Mouse (Mus musculus) embryonic facial prominence, embryonic 13.5 days (tissue): ENCODE results near the gene Pitx1. TPM values are rescaled to one million over a fixed set of nuclear protein-coding genes. Genes with fewer than 3 reads are reported as not detected.

Source experiments
- ATAC-seq: fragments of 200-750 bp; cut with Nextera tagmentation; 2 replicates; pipeline ENCODE4 v1.8.0; 2017; ENCODE audit warnings: low read depth; ENCODE audit not compliant: insufficient number of reproducible peaks, insufficient read depth, low FRiP score, low TSS enrichment
- H3K27ac ChIP-seq: fragments of 300-500 bp; sonication (generic); 2 replicates; pipeline ENCODE4 v1.5.1; 2015; ENCODE audit warnings: moderate library complexity, mild to moderate bottlenecking, inconsistent platforms
- H3K27me3 ChIP-seq: fragments of 300-500 bp; sonication (generic); 2 replicates; pipeline ENCODE4 v1.6.1; 2015; ENCODE audit warnings: mild to moderate bottlenecking, inconsistent platforms
- H3K36me3 ChIP-seq: fragments of 300-500 bp; sonication (generic); 2 replicates; pipeline ENCODE4 v1.6.1; 2015; ENCODE audit warnings: mild to moderate bottlenecking, inconsistent platforms
- H3K4me1 ChIP-seq: fragments of 300-500 bp; sonication (generic); 2 replicates; pipeline ENCODE4 v1.6.1; 2015; ENCODE audit warnings: inconsistent platforms
- H3K4me2 ChIP-seq: fragments of 300-500 bp; sonication (generic); 2 replicates; pipeline ENCODE4 v1.6.1; 2015; ENCODE audit warnings: moderate library complexity, mild to moderate bottlenecking, inconsistent platforms
- H3K4me3 ChIP-seq: fragments of 300-500 bp; sonication (generic); 2 replicates; pipeline ENCODE4 v1.5.1; 2015; ENCODE audit warnings: mild to moderate bottlenecking, inconsistent platforms
- H3K9ac ChIP-seq: fragments of 300-500 bp; sonication (generic); 2 replicates; pipeline ENCODE4 v1.6.1; 2015; ENCODE audit warnings: mild to moderate bottlenecking, inconsistent platforms
- H3K9me3 ChIP-seq: fragments of 300-500 bp; sonication (generic); 2 replicates; pipeline ENCODE4 v1.6.1; 2016; ENCODE audit warnings: inconsistent platforms
- WGBS: fragments of 180-500 bp; shearing (Covaris S2); methylation state at CpG from one replicate; pipeline ENCODE4 v1.1.7; 2015; ENCODE audit warnings: mixed read lengths; 5-methylcytosine and 5-hydroxymethylcytosine counted together
- polyA plus RNA-seq: library from polyadenylated mRNA; unstranded; fragments of >200 nt; fragmentation: Nextera tagmentation; extraction: Ambion mirVana; gene quantifications from 2 replicates; pipeline ENCODE4 v1.2.1, GENCODE M21; 2015

Pitx1 gene
- polyA plus RNA-seq, 1 experiment from 2014 or later: 62.7 TPM

DNA sequence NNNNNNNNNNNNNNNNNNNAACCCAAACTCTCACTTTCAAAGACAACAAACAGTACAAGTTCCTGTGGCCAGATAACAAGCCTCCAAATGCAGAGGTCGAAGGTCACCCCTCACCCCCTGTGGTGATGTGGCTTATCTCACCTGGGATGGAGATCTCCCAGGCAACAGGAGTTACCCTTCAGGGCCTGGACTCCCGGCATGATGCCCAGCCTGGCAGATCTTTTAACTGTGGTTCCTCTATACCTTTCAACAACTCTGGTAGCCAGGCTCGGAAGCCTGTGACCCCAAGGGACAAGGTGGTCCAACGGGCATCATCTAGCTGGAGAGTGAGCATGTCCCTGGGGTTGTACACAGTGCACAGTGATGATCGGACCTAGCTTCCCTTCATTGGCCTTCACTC, 13.5 kb downstream of the Pitx1 start:
- no peak overlapping the region for H3K4me3 ChIP-seq
- no peak overlapping the region for H3K9ac ChIP-seq
- 50% methylated on average over 5 of the region's 5 CpGs for WGBS
- H3K4me2 ChIP-seq: no peak overlapping the region
- peaks cover 21% of the 10 kb centered on the region for H3K4me1 ChIP-seq
- no peak for ATAC-seq
- H3K27me3 ChIP-seq: peaks cover 73% of the 10 kb centered on the region
- H3K9me3 ChIP-seq: no peaks in the 10 kb centered on the region
- no peaks in the 10 kb centered on the region for H3K36me3 ChIP-seq
- H3K27ac ChIP-seq: no peak overlapping the region

DNA sequence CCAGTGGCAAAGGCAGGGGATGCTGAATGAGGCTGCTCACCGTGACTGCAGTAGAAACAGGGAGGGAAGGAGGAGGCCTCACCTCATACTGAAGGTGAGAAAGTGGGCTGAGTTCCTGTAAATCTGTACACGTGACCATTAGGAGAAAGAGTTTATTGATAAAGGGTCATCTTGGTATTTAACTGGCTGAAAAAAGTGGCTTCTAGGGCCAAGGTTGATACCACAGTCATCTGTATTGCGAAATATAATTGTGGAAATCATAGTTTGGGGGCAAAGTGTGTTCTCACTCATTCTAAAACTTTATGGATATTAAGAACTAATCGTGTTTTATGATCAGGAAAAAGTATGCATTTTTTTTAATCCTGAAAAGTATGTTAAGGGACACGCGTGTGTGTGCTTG, 21.2 kb downstream of the Pitx1 start:
- Histone ChIP-seq H3K36me3 (no peaks in the 10 kb centered on the region), H3K4me1 (peaks cover 9% of the 10 kb centered on the region), H3K4me2 (no peak overlapping the region), H3K4me3 (no peak overlapping the region), H3K9ac (no peak overlapping the region), H3K27me3 (peaks cover 14% of the 10 kb centered on the region), H3K27ac (no peak overlapping the region), H3K9me3 (no peaks in the 10 kb centered on the region)
- no peak for ATAC-seq
- WGBS: 82% methylated on average over 6 of the region's 6 CpGs

DNA sequence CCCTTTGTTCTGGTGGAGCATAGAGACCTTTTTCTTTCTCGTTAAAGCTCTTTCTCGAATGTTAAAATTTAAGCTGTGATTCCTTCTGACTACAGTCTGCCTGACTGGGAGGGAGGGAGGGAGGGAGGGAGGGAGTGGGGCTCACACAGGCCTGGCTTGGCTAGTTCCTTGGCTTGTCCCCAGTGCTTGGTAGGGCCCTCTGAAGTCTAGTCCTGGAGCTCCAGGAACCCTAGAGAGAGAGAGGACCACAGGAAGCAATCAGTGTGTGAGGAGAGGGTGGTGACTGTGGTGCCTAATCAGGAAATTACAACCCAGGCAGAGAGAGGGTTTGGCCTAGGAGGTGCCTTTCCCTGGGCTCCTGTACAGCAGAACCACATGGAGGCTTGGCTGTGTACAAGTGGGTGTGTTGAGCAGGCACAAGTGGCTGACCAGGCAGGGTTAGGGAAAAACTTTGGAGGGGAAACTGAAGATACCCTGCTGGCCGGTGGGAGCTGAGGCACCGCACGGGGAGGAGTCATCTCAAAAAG, 22.4 kb downstream of the Pitx1 start:
- Histone ChIP-seq H3K27ac (peak overlapping the region; percentile 7; the same call in 1 of the 2 replicates), H3K4me2 (no peak overlapping the region), H3K9me3 (no peaks in the 10 kb centered on the region), H3K36me3 (no peaks in the 10 kb centered on the region), H3K4me1 (peaks cover 9% of the 10 kb centered on the region), H3K4me3 (no peak overlapping the region), H3K27me3 (peaks cover 13% of the 10 kb centered on the region), H3K9ac (no peak overlapping the region)
- ATAC-seq: no peak
- WGBS: 56% methylated on average over 5 of the region's 5 CpGs

DNA sequence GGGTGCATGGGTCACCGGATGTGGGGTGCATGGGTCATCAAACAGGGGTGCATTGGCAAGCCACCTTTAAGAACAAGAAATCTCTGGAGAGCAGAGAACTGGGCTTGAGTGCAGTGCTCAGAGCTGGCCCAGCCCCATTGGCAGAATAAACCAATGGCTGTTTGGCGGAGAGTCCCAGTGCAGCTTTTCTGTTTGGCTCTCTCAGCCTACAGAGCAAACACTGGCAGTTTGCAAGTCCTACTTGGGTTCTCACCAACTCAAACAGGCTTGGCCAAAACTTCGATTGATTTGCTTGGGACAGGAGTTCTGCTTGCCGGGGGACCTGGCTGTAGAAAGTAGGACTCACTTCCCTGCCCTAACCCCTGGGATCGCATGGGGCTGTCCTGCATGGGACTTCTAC, 25.0 kb downstream of the Pitx1 start:
- WGBS: 73% methylated on average over 5 of the region's 5 CpGs
- H3K4me3 ChIP-seq: no peak overlapping the region
- no peaks in the 10 kb centered on the region; the same call in 1 of the 2 replicates for H3K27me3 ChIP-seq
- H3K36me3 ChIP-seq: no peaks in the 10 kb centered on the region
- H3K9ac ChIP-seq: no peak overlapping the region
- no peaks in the 10 kb centered on the region for H3K9me3 ChIP-seq
- H3K4me1 ChIP-seq: peaks cover 9% of the 10 kb centered on the region
- no peak overlapping the region for H3K27ac ChIP-seq
- no peak for ATAC-seq
- H3K4me2 ChIP-seq: no peak overlapping the region

DNA sequence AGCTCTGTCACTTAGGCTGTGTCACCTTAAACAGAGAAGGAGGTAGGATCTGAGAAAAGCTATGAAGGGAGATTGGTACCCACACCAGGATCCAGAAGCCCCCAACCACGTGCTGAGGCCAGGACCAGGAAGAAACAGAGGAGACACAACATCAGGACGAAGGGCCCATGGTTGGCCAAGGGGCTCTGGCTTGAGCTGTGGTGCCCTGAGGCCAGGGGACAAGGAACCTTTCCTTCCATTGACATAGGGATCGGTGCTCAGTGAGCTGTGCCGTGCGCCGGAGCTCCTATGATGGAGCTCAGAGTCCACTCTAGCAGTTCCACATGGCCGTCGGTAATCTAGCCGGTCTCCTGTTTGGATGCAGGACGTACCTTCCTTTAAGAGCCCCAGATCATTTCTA, 26.3 kb downstream of the Pitx1 start:
- Histone ChIP-seq H3K4me3 (no peak overlapping the region), H3K9me3 (no peaks in the 10 kb centered on the region), H3K36me3 (no peaks in the 10 kb centered on the region), H3K4me1 (peaks cover 9% of the 10 kb centered on the region), H3K27ac (no peak overlapping the region), H3K4me2 (no peak overlapping the region), H3K27me3 (no peaks in the 10 kb centered on the region; the same call in 1 of the 2 replicates), H3K9ac (no peak overlapping the region)
- 90% methylated on average over 10 of the region's 10 CpGs for WGBS
- no peak for ATAC-seq

DNA sequence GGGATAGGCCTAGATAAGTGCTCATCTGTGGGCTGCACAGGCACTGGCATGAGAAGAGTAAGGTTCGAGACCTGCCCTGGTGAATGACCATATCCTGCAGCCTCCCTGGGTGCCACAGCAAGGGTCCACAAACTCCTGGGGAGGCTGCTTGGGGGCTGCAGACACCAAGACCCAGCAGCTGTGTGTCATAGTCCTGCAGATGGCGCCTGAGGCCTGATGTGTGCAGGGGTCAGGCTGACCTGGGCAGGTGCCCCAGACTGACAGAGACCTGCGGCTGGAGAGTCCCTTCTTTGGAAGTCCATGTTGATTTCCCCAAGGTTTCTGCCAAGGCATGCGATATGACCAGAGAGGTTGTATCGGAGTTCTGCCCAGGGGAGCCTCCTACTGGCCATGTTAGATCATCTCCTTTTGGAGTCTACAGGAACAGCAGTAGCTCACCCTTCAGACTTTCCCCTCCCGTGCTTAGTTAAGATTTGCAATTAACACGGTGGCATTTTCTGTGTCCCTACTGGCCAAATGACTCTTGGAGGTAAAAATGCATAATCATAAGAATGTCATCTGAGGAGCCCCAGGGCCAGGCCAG, 26.9 kb downstream of the Pitx1 start:
- ATAC-seq: no peak
- H3K4me2 ChIP-seq: no peak overlapping the region
- no peaks in the 10 kb centered on the region; the same call in 1 of the 2 replicates for H3K27me3 ChIP-seq
- H3K36me3 ChIP-seq: no peaks in the 10 kb centered on the region
- no peak overlapping the region for H3K4me3 ChIP-seq
- 69% methylated on average over 7 of the region's 7 CpGs for WGBS
- H3K9me3 ChIP-seq: no peaks in the 10 kb centered on the region
- H3K27ac ChIP-seq: no peak overlapping the region
- no peak overlapping the region for H3K9ac ChIP-seq
- H3K4me1 ChIP-seq: peaks cover 9% of the 10 kb centered on the region

DNA sequence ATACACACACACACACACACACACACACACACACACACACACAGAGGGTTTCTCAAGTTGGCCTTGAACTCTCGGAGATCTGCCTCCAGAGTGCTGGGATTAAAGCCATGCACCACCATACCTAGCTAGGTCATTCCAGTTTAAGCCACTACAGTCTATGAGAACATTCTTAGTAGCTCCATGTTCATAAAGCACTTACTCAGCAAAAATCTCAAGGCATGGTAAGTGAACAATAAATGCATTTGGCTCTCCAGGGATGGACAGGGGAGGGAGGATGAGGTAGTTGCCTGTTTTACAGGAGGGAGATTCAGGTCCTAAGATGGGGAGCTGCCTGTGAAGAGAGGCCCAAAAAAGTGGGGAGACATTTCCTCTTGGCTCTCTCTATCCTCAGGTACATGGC, 32.0 kb downstream of the Pitx1 start:
- ATAC-seq: no peak
- no peaks in the 10 kb centered on the region; the same call in 1 of the 2 replicates for H3K27me3 ChIP-seq
- H3K4me1 ChIP-seq: no peaks in the 10 kb centered on the region
- no peaks in the 10 kb centered on the region for H3K9me3 ChIP-seq
- WGBS: 80% methylated on average over 1 of the region's 1 CpGs
- no peak overlapping the region for H3K4me2 ChIP-seq
- H3K36me3 ChIP-seq: no peaks in the 10 kb centered on the region
- H3K9ac ChIP-seq: no peak overlapping the region
- no peak overlapping the region for H3K27ac ChIP-seq
- H3K4me3 ChIP-seq: no peak overlapping the region

DNA sequence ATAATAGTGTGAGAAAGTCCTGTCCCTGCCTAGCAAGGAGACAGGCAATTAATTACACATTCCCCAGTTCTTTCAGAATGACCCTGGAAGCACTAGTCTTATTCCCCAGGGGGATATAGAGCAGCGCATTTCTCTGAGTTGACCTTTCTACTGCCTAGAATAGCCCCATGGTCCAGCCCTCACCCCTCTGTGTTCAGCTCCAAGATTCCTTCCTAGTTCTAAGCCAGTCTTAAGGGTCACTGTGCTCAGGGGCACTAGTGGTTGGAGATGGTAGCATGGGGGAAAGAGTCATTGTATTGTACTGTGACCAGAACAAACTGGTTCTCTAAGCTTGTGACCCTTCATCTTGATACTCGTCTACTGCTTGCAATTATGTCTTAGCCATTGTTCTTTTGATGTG, 34.7 kb downstream of the Pitx1 start:
- no peak for ATAC-seq
- WGBS: 62% methylated on average over 2 of the region's 2 CpGs

DNA sequence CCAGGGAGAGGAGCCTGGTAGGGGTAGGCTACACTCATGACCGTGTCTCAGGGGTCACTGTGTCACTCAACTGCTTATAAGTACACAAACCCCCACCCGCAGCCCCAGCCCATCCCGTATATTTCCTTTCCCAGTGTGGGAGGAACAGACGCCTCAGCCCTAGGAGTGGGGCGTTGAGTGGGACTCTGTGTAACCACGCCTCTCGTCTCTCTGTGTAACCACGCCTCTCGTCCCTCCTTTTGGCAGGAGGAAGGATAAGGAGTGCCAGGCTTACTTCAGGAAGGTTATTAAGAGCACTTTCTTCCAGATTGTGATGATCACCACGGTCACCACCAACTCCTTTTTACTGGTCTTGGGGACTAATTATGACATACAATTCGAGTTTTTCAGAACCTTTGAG, 49.9 kb downstream of the Pitx1 start:
- Histone ChIP-seq H3K27ac (no peak overlapping the region), H3K27me3 (no peaks in the 10 kb centered on the region), H3K4me3 (no peak overlapping the region), H3K9ac (no peak overlapping the region), H3K4me2 (no peak overlapping the region), H3K4me1 (no peaks in the 10 kb centered on the region), H3K9me3 (0 out of 2 replicates have a peak, but pooled peaks cover 4% of the 10 kb centered on the region), H3K36me3 (no peaks in the 10 kb centered on the region)
- ATAC-seq: no peak
- WGBS: 77% methylated on average over 11 of the region's 11 CpGs

More for the DNA sequence above, 34.7 kb downstream of the Pitx1 start:
- Histone ChIP-seq H3K9me3 (no peaks in the 10 kb centered on the region), H3K4me3 (no peak overlapping the region), H3K4me1 (no peaks in the 10 kb centered on the region), H3K9ac (no peak overlapping the region), H3K36me3 (no peaks in the 10 kb centered on the region), H3K4me2 (no peak overlapping the region), H3K27me3 (no peaks in the 10 kb centered on the region; the same call in 1 of the 2 replicates), H3K27ac (no peak overlapping the region)

DNA sequence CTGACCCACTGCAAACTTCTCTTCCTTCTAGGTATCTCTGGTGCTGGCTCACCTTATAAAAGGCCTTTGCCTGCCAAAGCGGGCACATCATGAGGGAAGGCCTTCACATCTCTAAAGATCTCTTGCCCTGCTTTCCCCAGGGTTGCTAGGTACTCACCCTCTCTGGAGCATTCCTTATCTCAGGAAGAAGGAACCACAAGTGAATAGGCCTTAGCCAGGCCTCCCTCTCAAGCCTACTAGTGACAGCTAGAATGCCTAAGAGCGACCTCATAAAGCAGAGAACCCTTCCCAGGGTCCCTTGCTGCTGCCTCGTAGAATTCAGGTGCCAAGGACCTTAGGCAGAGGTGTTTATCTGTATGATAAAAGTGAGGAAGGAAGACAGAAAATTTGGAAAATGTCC, 51.7 kb downstream of the Pitx1 start, which contains the start of gene Catsper3:
Gene Catsper3 (plus strand): TSS at position 301 of the 400 bp plus-strand sequence.
- Histone ChIP-seq H3K9me3 (no peaks in the 10 kb centered on the region), H3K4me3 (no peak within 1 kb of the TSS), H3K27me3 (no peaks in the 10 kb centered on the region), H3K4me1 (no peaks in the 10 kb centered on the region), H3K9ac (no peak within 1 kb of the TSS), H3K27ac (no peak within 1 kb of the TSS), H3K36me3 (no peaks in the 10 kb centered on the region), H3K4me2 (no peak within 1 kb of the TSS)
- 87% methylated on average over 3 of the region's 3 CpGs for whole genome bisulfite sequencing
- no peak for ATAC-seq

DNA sequence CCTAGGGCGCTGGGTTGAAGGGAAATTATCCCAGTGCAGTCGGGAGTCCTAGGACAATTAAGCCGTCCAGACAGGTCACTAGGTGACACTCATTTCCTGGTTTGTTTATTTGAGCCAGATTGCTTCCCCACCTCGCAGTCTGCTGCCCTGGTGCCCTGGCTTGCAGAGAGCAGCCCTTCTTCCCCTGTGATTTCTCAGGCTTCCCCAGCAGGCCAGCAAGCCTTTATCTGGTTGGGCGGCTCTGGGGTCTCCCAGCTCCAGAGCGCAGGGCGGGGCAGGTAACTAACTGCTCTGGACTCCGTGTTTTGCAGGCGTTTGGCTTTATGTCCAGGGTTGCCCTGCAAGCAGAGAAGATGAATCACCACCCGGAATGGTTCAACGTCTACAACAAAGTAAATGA, 60.9 kb downstream of the Pitx1 start:
- ATAC-seq: no peak
- Histone ChIP-seq H3K4me1 (0 out of 2 replicates have a peak, but pooled peaks cover 6% of the 10 kb centered on the region), H3K4me3 (no peak overlapping the region), H3K9me3 (no peaks in the 10 kb centered on the region), H3K27me3 (no peaks in the 10 kb centered on the region), H3K27ac (no peak overlapping the region), H3K9ac (no peak overlapping the region), H3K36me3 (0 out of 2 replicates have a peak, but pooled peaks cover 3% of the 10 kb centered on the region), H3K4me2 (no peak overlapping the region)
- WGBS: 37% methylated on average over 11 of the region's 11 CpGs
